Mouse (Mus musculus): ENCODE measurements around the gene Map3k11. TPM values are rescaled to one million over a fixed set of nuclear protein-coding genes. Genes with fewer than 3 reads are reported as not detected.
A peak's percentile ranks its signal among the peaks of the same experiment; 100 is the strongest.

Map3k11 gene
- polyA plus RNA-seq, 1 experiment from 2014 or later, result 14.6 TPM

DNA sequence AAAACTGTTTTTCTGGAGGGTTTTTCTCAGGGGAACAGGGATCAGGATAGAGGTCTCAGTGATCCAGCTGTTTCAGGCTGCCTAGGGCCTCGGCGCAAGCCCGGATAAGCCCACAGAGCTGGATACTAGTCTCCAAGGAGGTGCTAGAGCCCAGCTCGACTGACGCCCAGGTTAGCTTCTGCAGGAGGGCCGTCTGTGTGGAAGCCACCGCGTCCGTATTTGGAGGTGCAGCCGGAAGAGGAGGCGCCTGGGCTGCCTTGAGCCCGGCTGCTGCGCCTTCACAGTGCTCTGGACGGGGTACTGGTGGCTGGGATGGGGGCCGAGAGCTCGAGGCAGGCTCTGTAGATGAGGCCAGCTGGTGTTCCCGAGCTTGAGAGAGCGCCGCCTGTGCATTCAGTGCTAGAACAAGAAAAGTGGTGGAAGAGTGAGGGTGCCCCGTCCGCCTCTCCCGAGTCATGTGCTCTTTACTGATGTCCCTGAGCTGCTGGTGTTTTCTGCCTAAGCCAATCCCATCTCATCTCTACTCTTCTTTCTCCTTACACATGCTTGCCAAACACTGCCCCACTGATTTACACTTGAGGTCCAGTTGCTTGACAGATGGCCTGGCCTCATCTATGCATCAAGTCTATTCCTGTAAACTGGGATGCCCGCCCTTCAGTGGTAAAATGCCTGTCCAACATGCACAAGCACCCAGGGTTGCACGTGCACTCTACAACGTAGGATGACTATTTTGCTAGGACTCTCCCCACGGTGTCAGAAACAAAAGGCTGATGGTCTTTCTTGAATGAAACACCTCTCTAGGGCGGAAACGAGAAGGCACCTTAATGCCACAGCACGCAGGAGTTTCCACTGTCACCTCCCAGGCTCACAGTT lies 42.0 kb downstream of the Map3k11 start:
- H3K4me1 ChIP-seq (ENCODE audit: control insufficient read depth, insufficient read depth, low read length), result peaks cover 10% of the 10 kb centered on the region
- H3K4me3 ChIP-seq (ENCODE audit: low read depth, low read length), result peak overlapping the region; percentile 83

DNA sequence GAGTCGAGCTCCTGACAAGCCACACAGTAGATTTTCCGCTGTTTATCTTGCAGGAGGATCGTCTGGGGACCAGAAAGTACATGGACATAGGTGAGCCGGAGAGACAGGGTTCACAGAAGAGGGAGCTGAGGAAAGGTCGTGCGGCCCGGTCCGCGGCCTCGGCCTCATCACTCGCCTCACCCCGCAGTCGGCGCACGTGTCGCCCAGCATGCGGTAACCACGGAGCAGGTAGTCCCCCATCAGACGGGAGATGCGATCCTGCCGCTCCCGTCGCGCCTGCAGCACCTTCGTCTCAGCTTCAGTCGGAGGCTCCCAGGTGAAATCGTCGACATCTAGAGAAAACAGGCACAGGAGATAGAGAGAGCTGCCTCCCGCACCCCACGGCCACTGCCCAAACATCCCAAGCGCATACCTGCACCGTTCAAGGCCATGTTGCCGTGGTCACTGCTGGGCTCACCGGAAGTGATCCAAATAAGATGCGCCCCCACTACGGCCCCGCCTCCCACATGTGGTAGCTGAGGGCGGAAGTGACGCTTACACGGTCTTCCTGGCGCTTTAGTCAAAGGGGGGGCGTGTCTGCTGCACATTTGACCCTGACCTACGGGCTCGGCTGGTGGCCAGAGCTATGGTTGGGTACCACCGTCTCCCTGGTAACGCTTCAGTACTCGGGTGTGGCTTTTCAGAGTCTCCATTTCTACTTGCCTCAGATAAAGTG lies 42.9 kb downstream of the Map3k11 start:
- peaks cover 6% of the 10 kb centered on the region for H3K4me1 ChIP-seq (ENCODE audit: control insufficient read depth, insufficient read depth, low read length)
- DNase-seq (ENCODE audit: low spot score) (peak; percentile 98), ATAC-seq (replicated peaks; ENCODE audit: insufficient number of reproducible peaks, low FRiP score, low TSS enrichment, low read depth) (peak; percentile 85)
- H3K9ac ChIP-seq (replicated peaks; ENCODE audit: low read length), result peak overlapping the region; percentile 77
- H3K4me2 ChIP-seq (ENCODE audit: low read depth, low read length), result peak overlapping the region; percentile 95
- H3K4me3 ChIP-seq (ENCODE audit: low read depth, low read length), result peak overlapping the region; percentile 83
- H3K9me3 ChIP-seq (replicated peaks; ENCODE audit: control insufficient read depth, low read length), result no peaks in the 10 kb centered on the region
- no peaks in the 10 kb centered on the region; the same call in 1 of the 2 replicates for H3K36me3 ChIP-seq (replicated peaks; ENCODE audit: control insufficient read depth, insufficient read depth, low read depth, low read length)
- under 1% methylated on average over 47 of the region's 47 CpGs for WGBS
- no peak overlapping the region for H3K27ac ChIP-seq (replicated peaks; ENCODE audit: low read depth, low read length)
- H3K27me3 ChIP-seq (ENCODE audit: control insufficient read depth, insufficient read depth, low read length), result no peaks in the 10 kb centered on the region

More for the DNA sequence above, 42.0 kb downstream of the Map3k11 start:
- no peak overlapping the region for H3K27ac ChIP-seq (replicated peaks; ENCODE audit: low read depth, low read length)
- WGBS, result 75% methylated on average over 29 of the region's 29 CpGs
- H3K9me3 ChIP-seq (replicated peaks; ENCODE audit: control insufficient read depth, low read length), result no peaks in the 10 kb centered on the region
- H3K36me3 ChIP-seq (replicated peaks; ENCODE audit: control insufficient read depth, insufficient read depth, low read depth, low read length), result no peaks in the 10 kb centered on the region; the same call in 1 of the 2 replicates
- ATAC-seq (replicated peaks; ENCODE audit: insufficient number of reproducible peaks, low FRiP score, low TSS enrichment, low read depth) (no peak), DNase-seq (ENCODE audit: low spot score) (no peak)
- peak overlapping the region; percentile 77 for H3K9ac ChIP-seq (replicated peaks; ENCODE audit: low read length)
- peak overlapping the region; percentile 95 for H3K4me2 ChIP-seq (ENCODE audit: low read depth, low read length)
- no peaks in the 10 kb centered on the region for H3K27me3 ChIP-seq (ENCODE audit: control insufficient read depth, insufficient read depth, low read length)

DNA sequence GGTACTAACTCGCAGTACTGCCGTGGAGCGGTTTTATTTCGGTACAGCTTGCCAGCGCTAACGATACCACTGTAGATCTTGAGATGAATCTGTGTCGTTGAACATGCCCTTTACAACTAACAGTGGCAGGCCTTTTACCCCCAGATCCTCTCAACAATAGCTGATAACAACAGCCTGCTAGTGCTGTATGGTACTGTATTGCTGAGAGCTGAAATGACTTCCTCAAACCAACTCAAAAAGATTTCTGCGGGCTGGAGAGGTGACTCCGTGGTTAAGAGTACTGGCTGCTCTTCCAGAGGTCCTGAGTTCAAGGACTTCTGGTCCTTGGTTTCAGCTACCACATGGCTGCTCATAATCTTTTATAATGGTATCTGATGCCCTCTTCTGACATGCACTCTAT lies 45.8 kb downstream of the Map3k11 start:
- Histone ChIP-seq H3K27me3 (ENCODE audit: control insufficient read depth, insufficient read depth, low read length) (no peaks in the 10 kb centered on the region; the same call in 1 of the 2 replicates), H3K4me1 (ENCODE audit: control insufficient read depth, insufficient read depth, low read length) (peaks cover 4% of the 10 kb centered on the region; the same call in 1 of the 2 replicates), H3K4me3 (ENCODE audit: low read depth, low read length) (no peak overlapping the region), H3K36me3 (replicated peaks; ENCODE audit: control insufficient read depth, insufficient read depth, low read depth, low read length) (no peaks in the 10 kb centered on the region; the same call in 1 of the 2 replicates), H3K9me3 (replicated peaks; ENCODE audit: control insufficient read depth, low read length) (no peaks in the 10 kb centered on the region), H3K9ac (replicated peaks; ENCODE audit: low read length) (no peak overlapping the region), H3K27ac (replicated peaks; ENCODE audit: low read depth, low read length) (no peak overlapping the region), H3K4me2 (ENCODE audit: low read depth, low read length) (no peak overlapping the region)
- no peak for DNase-seq (ENCODE audit: low spot score)
- 77% methylated on average over 9 of the region's 9 CpGs for WGBS
- no peak for ATAC-seq (replicated peaks; ENCODE audit: insufficient number of reproducible peaks, low FRiP score, low TSS enrichment, low read depth)

DNA sequence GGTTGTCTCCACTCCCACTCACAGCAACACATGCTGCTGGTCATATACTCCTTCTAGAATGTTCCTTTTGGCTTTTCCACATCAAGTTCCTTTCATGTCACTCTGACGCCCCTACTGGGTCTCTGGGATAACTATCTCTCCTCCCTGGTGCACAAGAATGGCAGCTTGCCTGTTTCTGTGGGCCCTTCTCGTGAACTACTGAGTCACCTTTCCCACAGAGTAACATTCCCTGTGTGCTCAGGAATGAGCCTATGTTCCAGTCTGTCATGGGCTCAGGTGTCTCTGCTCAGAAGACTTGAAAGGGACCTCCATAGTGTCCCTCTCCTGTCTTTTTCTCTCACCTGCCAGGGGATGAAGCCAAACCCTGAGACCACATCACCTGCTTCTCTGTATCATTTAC lies 50.9 kb downstream of the Map3k11 start:
- ATAC-seq (replicated peaks; ENCODE audit: insufficient number of reproducible peaks, low FRiP score, low TSS enrichment, low read depth), result no peak
- H3K4me1 ChIP-seq (ENCODE audit: control insufficient read depth, insufficient read depth, low read length), result peaks cover 4% of the 10 kb centered on the region; the same call in 1 of the 2 replicates
- DNase-seq (ENCODE audit: low spot score), result no peak
- H3K27me3 ChIP-seq (ENCODE audit: control insufficient read depth, insufficient read depth, low read length), result peaks cover 3% of the 10 kb centered on the region
- no peak overlapping the region for H3K4me2 ChIP-seq (ENCODE audit: low read depth, low read length)
- H3K9me3 ChIP-seq (replicated peaks; ENCODE audit: control insufficient read depth, low read length), result no peaks in the 10 kb centered on the region
- no peaks in the 10 kb centered on the region for H3K36me3 ChIP-seq (replicated peaks; ENCODE audit: control insufficient read depth, insufficient read depth, low read depth, low read length)
- no peak overlapping the region for H3K4me3 ChIP-seq (ENCODE audit: low read depth, low read length)
- H3K27ac ChIP-seq (replicated peaks; ENCODE audit: low read depth, low read length), result no peak overlapping the region
- WGBS, result 55% methylated on average over 2 of the region's 2 CpGs
- H3K9ac ChIP-seq (replicated peaks; ENCODE audit: low read length), result no peak overlapping the region

DNA sequence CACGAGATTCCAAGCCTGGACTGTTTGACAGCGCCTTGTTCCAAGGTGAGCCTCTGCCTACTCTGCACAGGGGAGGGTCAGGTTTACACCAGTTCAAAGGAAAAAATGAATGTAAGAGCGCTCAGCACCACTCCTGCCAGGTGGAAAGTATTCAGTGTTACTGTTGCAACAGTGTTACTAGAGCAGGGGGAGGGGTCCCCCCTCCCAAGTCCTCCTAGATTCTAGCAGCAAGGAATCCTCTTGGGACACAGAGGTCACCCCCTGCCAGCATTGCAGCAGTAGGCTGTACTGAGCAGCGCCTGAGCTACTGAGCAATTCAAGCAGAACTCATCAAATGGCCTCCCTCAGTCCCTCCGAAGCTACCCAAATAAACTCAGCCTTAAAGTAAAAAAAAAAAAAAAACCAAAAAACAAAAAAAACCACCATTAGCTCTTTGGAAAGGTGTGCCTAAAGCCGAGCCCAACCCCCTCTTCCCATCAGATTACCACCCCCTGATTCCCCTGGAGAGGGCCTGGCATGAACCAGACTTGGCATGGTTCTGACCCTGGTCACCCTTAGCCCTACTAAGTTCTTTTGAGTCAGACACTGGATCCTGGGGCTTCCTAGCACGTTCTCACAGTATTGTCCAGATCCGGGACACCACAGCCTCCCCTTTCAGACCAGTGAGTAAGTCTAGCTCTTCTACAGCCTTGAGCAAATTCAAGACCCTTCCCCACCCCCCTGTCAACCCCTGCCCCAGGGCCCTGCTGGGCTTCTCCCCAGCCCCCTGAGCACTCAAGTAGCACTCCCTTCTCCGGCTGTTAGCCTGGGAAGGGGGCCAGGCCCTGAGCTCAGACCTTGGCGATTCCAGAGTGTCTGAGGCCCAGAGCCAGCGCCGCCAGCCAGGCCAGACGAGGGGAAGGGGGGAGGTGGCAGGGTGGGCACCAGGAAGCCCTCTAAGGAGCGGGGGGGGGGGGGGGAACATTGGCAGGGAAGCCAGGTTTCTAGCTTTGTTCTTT lies 52.1 kb downstream of the Map3k11 start, which contains the start of gene Ltbp3:
Ltbp3 (plus strand) TSS at position 585 of the 998 bp plus-strand sequence.
- Histone ChIP-seq H3K4me2 (ENCODE audit: low read depth, low read length) (peak within 1 kb of the TSS; percentile 99), H3K27me3 (ENCODE audit: control insufficient read depth, insufficient read depth, low read length) (peaks cover 11% of the 10 kb centered on the region), H3K9me3 (replicated peaks; ENCODE audit: control insufficient read depth, low read length) (no peaks in the 10 kb centered on the region), H3K4me1 (ENCODE audit: control insufficient read depth, insufficient read depth, low read length) (peaks cover 5% of the 10 kb centered on the region; the same call in 1 of the 2 replicates), H3K4me3 (ENCODE audit: low read depth, low read length) (peak within 1 kb of the TSS; percentile 71), H3K27ac (replicated peaks; ENCODE audit: low read depth, low read length) (peak within 1 kb of the TSS; percentile 36; the same call in 1 of the 2 replicates), H3K36me3 (replicated peaks; ENCODE audit: control insufficient read depth, insufficient read depth, low read depth, low read length) (no peaks in the 10 kb centered on the region), H3K9ac (replicated peaks; ENCODE audit: low read length) (peak within 1 kb of the TSS; percentile 90)
- no peak for ATAC-seq (replicated peaks; ENCODE audit: insufficient number of reproducible peaks, low FRiP score, low TSS enrichment, low read depth)
- WGBS, result 13% methylated on average over 13 of the region's 14 CpGs
- DNase-seq (ENCODE audit: low spot score), result no peak

DNA sequence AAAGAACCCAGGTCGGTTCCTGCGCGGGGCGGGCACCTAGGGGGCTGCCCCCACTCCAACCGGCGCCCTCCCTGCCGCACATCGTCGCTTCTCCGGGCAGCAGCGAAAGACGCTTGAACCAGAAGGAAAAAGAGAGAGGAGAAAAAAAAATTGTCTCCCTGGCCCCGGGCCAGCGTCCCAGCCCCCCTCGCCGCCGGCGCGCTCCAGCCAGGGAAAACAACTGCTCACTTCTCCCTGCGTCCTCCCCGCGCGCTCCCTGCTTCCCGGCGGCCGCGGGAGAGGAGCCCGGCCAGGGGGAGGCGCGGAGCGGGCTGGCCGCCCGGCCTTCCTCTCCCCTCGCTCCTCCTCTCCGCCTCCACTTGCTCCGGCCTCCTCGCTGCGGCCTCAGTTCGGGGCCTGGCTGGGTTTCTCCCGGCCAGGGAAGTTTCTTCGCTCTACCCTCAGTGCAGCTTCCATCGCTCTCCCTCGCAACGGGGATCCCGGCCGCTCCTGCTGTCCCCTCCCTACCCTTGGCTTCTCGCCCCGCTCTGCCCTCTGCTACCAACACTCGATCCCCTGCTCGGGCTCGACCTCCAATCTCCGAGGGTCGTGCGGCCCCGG lies 53.2 kb downstream of the Map3k11 start:
- peak; percentile 42 for ATAC-seq (replicated peaks; ENCODE audit: insufficient number of reproducible peaks, low FRiP score, low TSS enrichment, low read depth)
- Histone ChIP-seq H3K36me3 (replicated peaks; ENCODE audit: control insufficient read depth, insufficient read depth, low read depth, low read length) (no peaks in the 10 kb centered on the region), H3K27me3 (ENCODE audit: control insufficient read depth, insufficient read depth, low read length) (peaks cover 13% of the 10 kb centered on the region), H3K27ac (replicated peaks; ENCODE audit: low read depth, low read length) (peak overlapping the region; percentile 28; the same call in 1 of the 2 replicates), H3K4me1 (ENCODE audit: control insufficient read depth, insufficient read depth, low read length) (peaks cover 14% of the 10 kb centered on the region), H3K4me3 (ENCODE audit: low read depth, low read length) (peak overlapping the region; percentile 71), H3K4me2 (ENCODE audit: low read depth, low read length) (peak overlapping the region; percentile 99), H3K9ac (replicated peaks; ENCODE audit: low read length) (peak overlapping the region; percentile 90), H3K9me3 (replicated peaks; ENCODE audit: control insufficient read depth, low read length) (no peaks in the 10 kb centered on the region)
- peak; percentile 71 for DNase-seq (ENCODE audit: low spot score)
- WGBS, result under 1% methylated on average over 49 of the region's 55 CpGs

DNA sequence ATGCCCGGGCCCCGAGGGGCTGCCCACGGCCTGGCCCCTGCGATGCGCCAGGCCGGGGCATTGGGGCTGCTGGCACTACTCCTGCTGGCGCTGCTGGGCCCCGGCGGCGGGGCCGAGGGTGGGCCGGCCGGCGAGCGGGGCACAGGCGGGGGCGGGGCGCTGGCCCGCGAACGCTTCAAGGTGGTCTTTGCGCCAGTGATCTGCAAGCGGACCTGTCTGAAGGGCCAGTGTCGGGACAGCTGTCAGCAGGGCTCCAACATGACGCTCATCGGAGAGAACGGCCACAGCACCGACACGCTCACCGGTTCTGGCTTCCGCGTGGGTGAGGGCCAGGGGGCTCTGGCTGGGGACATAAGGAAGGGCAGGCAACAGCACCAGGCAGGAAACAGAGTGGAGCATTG lies 53.7 kb downstream of the Map3k11 start:
- peak overlapping the region; percentile 90 for H3K9ac ChIP-seq (replicated peaks; ENCODE audit: low read length)
- peaks cover 14% of the 10 kb centered on the region for H3K4me1 ChIP-seq (ENCODE audit: control insufficient read depth, insufficient read depth, low read length)
- ATAC-seq (replicated peaks; ENCODE audit: insufficient number of reproducible peaks, low FRiP score, low TSS enrichment, low read depth) (peak; percentile 27; the same call in 1 of the 2 replicates), DNase-seq (ENCODE audit: low spot score) (peak; percentile 45)
- H3K9me3 ChIP-seq (replicated peaks; ENCODE audit: control insufficient read depth, low read length), result no peaks in the 10 kb centered on the region
- peak overlapping the region; percentile 71 for H3K4me3 ChIP-seq (ENCODE audit: low read depth, low read length)
- peak overlapping the region; percentile 28; the same call in 1 of the 2 replicates for H3K27ac ChIP-seq (replicated peaks; ENCODE audit: low read depth, low read length)
- H3K27me3 ChIP-seq (ENCODE audit: control insufficient read depth, insufficient read depth, low read length), result peaks cover 16% of the 10 kb centered on the region
- H3K4me2 ChIP-seq (ENCODE audit: low read depth, low read length), result peak overlapping the region; percentile 99
- no peaks in the 10 kb centered on the region for H3K36me3 ChIP-seq (replicated peaks; ENCODE audit: control insufficient read depth, insufficient read depth, low read depth, low read length)
- WGBS, result under 1% methylated on average over 32 of the region's 32 CpGs

Measured in embryonic facial prominence, embryonic 11.5 days (tissue).